Comparison of ENCODE assay signal across 8 mouse cellular contexts in genomic region chr19:6363091-6363410, GRCm38 (mm10). TPM values are rescaled to one million over a fixed set of nuclear protein-coding genes. Genes with fewer than 3 reads are reported as not detected.
DNase-seq lines count a peak whose midpoint lies in the region; ATAC-seq and TF ChIP-seq lines count a peak whose summit lies in the region.

No protein-coding gene starts in this region.

- under 1% methylated on average over 11 of the region's 11 CpGs for WGBS in liver, adult 2 months
- WGBS in embryonic facial prominence, embryonic 13.5 days = 2% methylated on average over 11 of the region's 11 CpGs
- under 1% methylated on average over 11 of the region's 11 CpGs for WGBS in intestine, postnatal 0 days
- 1% methylated on average over 11 of the region's 11 CpGs for WGBS in neural tube, embryonic 15.5 days

- no peak for DNase-seq in liver, adult 2 months (ENCODE audit: extremely low read depth, low read depth, low spot score)
- DNase-seq in liver = no peak
- DNase-seq in embryo, embryonic 11 days = no peak
- DNase-seq in right cerebral cortex, adult 18-20 months = no peak
- no peak for DNase-seq in cerebellum, adult 11-12 months

- H3K36me3 ChIP-seq in liver, adult 2 months (ENCODE audit: control insufficient read depth, insufficient read depth, low read length) = peaks cover 27% of the 10 kb centered on the region
- peaks cover 39% of the 10 kb centered on the region for H3K36me3 ChIP-seq in embryonic facial prominence, embryonic 13.5 days
- peaks cover 22% of the 10 kb centered on the region for H3K36me3 ChIP-seq in intestine, postnatal 0 days (ENCODE audit: control insufficient read depth, insufficient read depth)
- H3K36me3 ChIP-seq in neural tube, embryonic 15.5 days = peaks cover 23% of the 10 kb centered on the region

- TF ChIP-seq POLR2A in liver, adult 2 months (IDR thresholded peaks at IDR 0.05; ENCODE audit: extremely low read depth, insufficient read depth, low read length) = no peak

- peaks cover 9% of the 10 kb centered on the region; the same call in 1 of the 2 replicates for H3K4me1 ChIP-seq in liver, adult 2 months (ENCODE audit: control insufficient read depth, insufficient read depth, low read length)
- H3K4me1 ChIP-seq in embryonic facial prominence, embryonic 13.5 days = peaks cover 24% of the 10 kb centered on the region
- H3K4me1 ChIP-seq in intestine, postnatal 0 days (replicated peaks; ENCODE audit: control insufficient read depth, insufficient read depth, low read length) = peaks cover 3% of the 10 kb centered on the region; the same call in 1 of the 2 replicates
- peaks cover 34% of the 10 kb centered on the region for H3K4me1 ChIP-seq in neural tube, embryonic 15.5 days

- no peak for ATAC-seq in embryonic facial prominence, embryonic 13.5 days (ENCODE audit: insufficient number of reproducible peaks, insufficient read depth, low FRiP score, low TSS enrichment, low read depth)
- no peak; the same call in 1 of the 2 replicates for ATAC-seq in intestine, postnatal 0 days
- ATAC-seq in neural tube, embryonic 15.5 days (ENCODE audit: low FRiP score) = no peak

- H3K79me2 ChIP-seq in liver, adult 2 months (ENCODE audit: control insufficient read depth, insufficient read depth, low read length) = peaks cover 7% of the 10 kb centered on the region; the same call in 1 of the 2 replicates

- H3K27me3 ChIP-seq in liver, adult 2 months (ENCODE audit: control insufficient read depth, insufficient read depth, low read length) = no peaks in the 10 kb centered on the region
- H3K27me3 ChIP-seq in embryonic facial prominence, embryonic 13.5 days = no peaks in the 10 kb centered on the region
- H3K27me3 ChIP-seq in intestine, postnatal 0 days (replicated peaks; ENCODE audit: control insufficient read depth, insufficient read depth, low read length) = no peaks in the 10 kb centered on the region
- H3K27me3 ChIP-seq in neural tube, embryonic 15.5 days (replicated peaks) = no peaks in the 10 kb centered on the region

- H3K9me3 ChIP-seq in embryonic facial prominence, embryonic 13.5 days = no peaks in the 10 kb centered on the region
- H3K9me3 ChIP-seq in intestine, postnatal 0 days (ENCODE audit: control insufficient read depth) = no peaks in the 10 kb centered on the region
- H3K9me3 ChIP-seq in neural tube, embryonic 15.5 days (replicated peaks) = no peaks in the 10 kb centered on the region

- peak overlapping the region; percentile 63 for H3K9ac ChIP-seq in liver, adult 2 months (ENCODE audit: low read depth, low read length)
- H3K9ac ChIP-seq in embryonic facial prominence, embryonic 13.5 days = peak overlapping the region; percentile 99
- H3K9ac ChIP-seq in intestine, postnatal 0 days (ENCODE audit: low read depth, low read length) = no peak overlapping the region
- peak overlapping the region; percentile 44 for H3K9ac ChIP-seq in neural tube, embryonic 15.5 days (replicated peaks)

- H3K27ac ChIP-seq in liver, adult 2 months (replicated peaks; ENCODE audit: insufficient read depth, low read depth, low read length) = peak overlapping the region; percentile 82
- H3K27ac ChIP-seq in embryonic facial prominence, embryonic 13.5 days = peak overlapping the region; percentile 49
- peak overlapping the region; percentile 99 for H3K27ac ChIP-seq in intestine, postnatal 0 days (ENCODE audit: low read depth, low read length)
- peak overlapping the region; percentile 99 for H3K27ac ChIP-seq in neural tube, embryonic 15.5 days (replicated peaks)

- TF ChIP-seq CTCF in liver, adult 2 months (IDR thresholded peaks at IDR 0.05; ENCODE audit: low read depth, low read length) = no peak
- no peak for TF ChIP-seq CTCF in intestine, postnatal 0 days (IDR thresholded peaks at IDR 0.05; ENCODE audit: low read depth)

- H3K4me2 ChIP-seq in embryonic facial prominence, embryonic 13.5 days = peak overlapping the region; percentile 66
- H3K4me2 ChIP-seq in intestine, postnatal 0 days (replicated peaks; ENCODE audit: low read depth) = peak overlapping the region; percentile 55
- H3K4me2 ChIP-seq in neural tube, embryonic 15.5 days = peak overlapping the region; percentile 60

- H3K4me3 ChIP-seq in liver, adult 2 months (ENCODE audit: insufficient read depth, low read depth, low read length) = peak overlapping the region; percentile 55
- H3K4me3 ChIP-seq in embryonic facial prominence, embryonic 13.5 days = peak overlapping the region; percentile 98
- peak overlapping the region; percentile 88 for H3K4me3 ChIP-seq in intestine, postnatal 0 days (ENCODE audit: low read depth, low read length)
- H3K4me3 ChIP-seq in neural tube, embryonic 15.5 days (replicated peaks) = peak overlapping the region; percentile 99

RNA-seq across cellular contexts. Expression of gene Sf1, which starts 0.4 kb away (rescaled TPM):
- total RNA-seq in liver, adult 2 months (2014; rRNA removed) = 28.5 and 34.8 TPM in 2 replicates
- polyA plus RNA-seq in liver, adult 2 months (2012; rRNA removed) = 45.7 and 62.8 TPM in 2 replicates
- 137 and 151 TPM in 2 replicates for polyA plus RNA-seq in embryonic facial prominence, embryonic 13.5 days (2015; fragmentation: Nextera tagmentation; extraction: Ambion mirVana)
- polyA plus RNA-seq in intestine, postnatal 0 days (2015; fragmentation: Nextera tagmentation; extraction: Ambion mirVana) = 51.9 and 55.3 TPM in 2 replicates
- 88.7 and 104 TPM in 2 replicates for polyA plus RNA-seq in neural tube, embryonic 15.5 days (2015; fragmentation: Nextera tagmentation; extraction: Ambion mirVana)

RNA-seq across cellular contexts. Expression of gene Pygm, which starts 21.1 kb away (rescaled TPM):
- total RNA-seq in liver, adult 2 months (2014; rRNA removed) = 0.94 and 1.6 TPM in 2 replicates
- polyA plus RNA-seq in liver, adult 2 months (2012; rRNA removed) = 1.1 and 2.3 TPM in 2 replicates
- polyA plus RNA-seq in embryonic facial prominence, embryonic 13.5 days (2015; fragmentation: Nextera tagmentation; extraction: Ambion mirVana) = 3.7 and 5.4 TPM in 2 replicates
- 4.1 and 4.7 TPM in 2 replicates for polyA plus RNA-seq in intestine, postnatal 0 days (2015; fragmentation: Nextera tagmentation; extraction: Ambion mirVana)
- 7.5 and 12.0 TPM in 2 replicates for polyA plus RNA-seq in neural tube, embryonic 15.5 days (2015; fragmentation: Nextera tagmentation; extraction: Ambion mirVana)

RNA-seq across cellular contexts. Expression of gene Map4k2, which starts 22.1 kb away (rescaled TPM):
- total RNA-seq in liver, adult 2 months (2014; rRNA removed) = 12.8 and 17.1 TPM in 2 replicates
- 33.0 and 39.1 TPM in 2 replicates for polyA plus RNA-seq in liver, adult 2 months (2012; rRNA removed)
- polyA plus RNA-seq in embryonic facial prominence, embryonic 13.5 days (2015; fragmentation: Nextera tagmentation; extraction: Ambion mirVana) = 13.8 and 15.3 TPM in 2 replicates
- polyA plus RNA-seq in intestine, postnatal 0 days (2015; fragmentation: Nextera tagmentation; extraction: Ambion mirVana) = 4.1 and 4.3 TPM in 2 replicates
- polyA plus RNA-seq in neural tube, embryonic 15.5 days (2015; fragmentation: Nextera tagmentation; extraction: Ambion mirVana) = 21.9 and 22.2 TPM in 2 replicates

RNA-seq across cellular contexts. Expression of gene Men1, which starts 28.3 kb away (rescaled TPM):
- 9.3 and 10.1 TPM in 2 replicates for total RNA-seq in liver, adult 2 months (2014; rRNA removed)
- 26.6 and 29.4 TPM in 2 replicates for polyA plus RNA-seq in liver, adult 2 months (2012; rRNA removed)
- polyA plus RNA-seq in embryonic facial prominence, embryonic 13.5 days (2015; fragmentation: Nextera tagmentation; extraction: Ambion mirVana) = 91.6 and 92.4 TPM in 2 replicates
- 17.1 and 19.6 TPM in 2 replicates for polyA plus RNA-seq in intestine, postnatal 0 days (2015; fragmentation: Nextera tagmentation; extraction: Ambion mirVana)
- 71.4 and 71.6 TPM in 2 replicates for polyA plus RNA-seq in neural tube, embryonic 15.5 days (2015; fragmentation: Nextera tagmentation; extraction: Ambion mirVana)

RNA-seq across cellular contexts. Expression of gene Rasgrp2, which starts 36.1 kb away (rescaled TPM):
- total RNA-seq in liver, adult 2 months (2014; rRNA removed) = 19.9 and 23.4 TPM in 2 replicates
- 36.5 and 39.5 TPM in 2 replicates for polyA plus RNA-seq in liver, adult 2 months (2012; rRNA removed)
- polyA plus RNA-seq in embryonic facial prominence, embryonic 13.5 days (2015; fragmentation: Nextera tagmentation; extraction: Ambion mirVana) = 32.0 and 36.1 TPM in 2 replicates
- polyA plus RNA-seq in intestine, postnatal 0 days (2015; fragmentation: Nextera tagmentation; extraction: Ambion mirVana) = 38.5 and 41.5 TPM in 2 replicates
- 197 and 217 TPM in 2 replicates for polyA plus RNA-seq in neural tube, embryonic 15.5 days (2015; fragmentation: Nextera tagmentation; extraction: Ambion mirVana)

Comparison
In these comparisons a context has a peak if more than half of its experiments do, and no peak if none do; other contexts are left out.
1. H3K27ac ChIP-seq: peak in every context shown above with its lines; median percentile 99 in intestine, postnatal 0 days; 99 in neural tube, embryonic 15.5 days; 82 in liver, adult 2 months; 49 in embryonic facial prominence, embryonic 13.5 days.